Mouse (Mus musculus) myocyte (in vitro differentiated cells): ENCODE data around the gene Emc4. TPM values are rescaled to one million over a fixed set of nuclear protein-coding genes. Genes with fewer than 3 reads are reported as not detected.

Experiments used
- H3K27me3 ChIP-seq: one replicate; pipeline ENCODE4 v1.6.1; 2011; ENCODE audit not compliant: control insufficient read depth, insufficient read depth, insufficient read length
- H3K36me3 ChIP-seq: one replicate; pipeline ENCODE4 v1.6.1; 2011; ENCODE audit not compliant: control insufficient read depth, insufficient read depth
- H3K4me2 ChIP-seq: one replicate; pipeline ENCODE4 v1.6.1; 2011; ENCODE audit warnings: low read depth, control low read depth
- H3K4me3 ChIP-seq: one replicate; pipeline ENCODE4 v1.5.1; 2011; ENCODE audit warnings: mild to moderate bottlenecking, control low read depth, moderate library complexity
- H3K79me2 ChIP-seq: one replicate; pipeline ENCODE4 v1.6.1; 2011; ENCODE audit not compliant: control insufficient read depth, insufficient read depth
- H3ac ChIP-seq: one replicate; pipeline ENCODE4 v1.6.1; 2011; ENCODE audit not compliant: control insufficient read depth, insufficient read length
- CEBPB ChIP-seq: IDR thresholded peaks from 2 replicates; pipeline ENCODE4 v1.6.1; 2011; ENCODE audit warnings: mild to moderate bottlenecking, moderate library complexity; ENCODE audit not compliant: poor library complexity, insufficient read depth, severe bottlenecking
- E2F4 ChIP-seq: IDR thresholded peaks from one replicate; pipeline ENCODE4 v1.6.1; 2011; ENCODE audit warnings: mild to moderate bottlenecking, control low read depth, moderate library complexity; ENCODE audit not compliant: insufficient read depth
- MAX ChIP-seq: IDR thresholded peaks from one replicate; pipeline ENCODE4 v1.6.1; 2011; ENCODE audit warnings: low read depth, mild to moderate bottlenecking, control low read depth
- MYOD1 ChIP-seq, 3 experiments: IDR thresholded peaks; one replicate each; pipeline ENCODE4 v1.6.1; 2011; ENCODE audit warnings: control low read depth in 2 of 3, low read depth in 2 of 3, mild to moderate bottlenecking in 2 of 3, moderate library complexity in 1 of 3; ENCODE audit not compliant: insufficient read length in 2 of 3, control insufficient read depth in 1 of 3
- MYOG ChIP-seq, 3 experiments: IDR thresholded peaks; one replicate each; pipeline ENCODE4 v1.6.1; 2011; ENCODE audit warnings: control low read depth in 2 of 3, low read depth in 2 of 3, mild to moderate bottlenecking in 2 of 3; ENCODE audit not compliant: insufficient read length in 2 of 3, control insufficient read depth in 1 of 3, insufficient read depth in 1 of 3
- POLR2A ChIP-seq: IDR thresholded peaks from one replicate; pipeline ENCODE4 v1.6.1; 2011; ENCODE audit warnings: low read depth, mild to moderate bottlenecking, control low read depth, moderate library complexity; ENCODE audit not compliant: insufficient read length
- POLR2AphosphoS2 ChIP-seq: IDR thresholded peaks from one replicate; pipeline ENCODE4 v1.6.1; 2011; ENCODE audit warnings: low read depth, control low read depth; ENCODE audit not compliant: insufficient read length
- REST ChIP-seq: IDR thresholded peaks from one replicate; pipeline ENCODE4 v1.6.1; 2011; ENCODE audit warnings: mild to moderate bottlenecking, control low read depth, moderate library complexity; ENCODE audit not compliant: insufficient read depth, insufficient read length
- SRF ChIP-seq: IDR thresholded peaks from one replicate; pipeline ENCODE4 v1.6.1; 2011; ENCODE audit warnings: low read depth; ENCODE audit not compliant: control insufficient read depth, insufficient read length
- TCF12 ChIP-seq: IDR thresholded peaks from one replicate; pipeline ENCODE4 v1.6.1; 2011; ENCODE audit warnings: mild to moderate bottlenecking, control low read depth; ENCODE audit not compliant: poor library complexity, insufficient read depth, severe bottlenecking
- TCF3 ChIP-seq: IDR thresholded peaks from one replicate; pipeline ENCODE4 v1.6.1; 2011; ENCODE audit warnings: low read depth, control low read depth; ENCODE audit not compliant: insufficient read length
- USF1 ChIP-seq: IDR thresholded peaks from one replicate; pipeline ENCODE4 v1.6.1; 2011; ENCODE audit warnings: low read depth, mild to moderate bottlenecking, control low read depth, moderate library complexity
- polyA plus RNA-seq: library from polyadenylated mRNA; unstranded; fragments of >200 nt; fragmentation: generic; extraction: Trizol; gene quantifications from one replicate; pipeline ENCODE4 v1.2.1, GENCODE M21; 2012; ENCODE audit warnings: missing spikeins

Emc4 gene
- polyA plus RNA-seq: 184 TPM

DNA sequence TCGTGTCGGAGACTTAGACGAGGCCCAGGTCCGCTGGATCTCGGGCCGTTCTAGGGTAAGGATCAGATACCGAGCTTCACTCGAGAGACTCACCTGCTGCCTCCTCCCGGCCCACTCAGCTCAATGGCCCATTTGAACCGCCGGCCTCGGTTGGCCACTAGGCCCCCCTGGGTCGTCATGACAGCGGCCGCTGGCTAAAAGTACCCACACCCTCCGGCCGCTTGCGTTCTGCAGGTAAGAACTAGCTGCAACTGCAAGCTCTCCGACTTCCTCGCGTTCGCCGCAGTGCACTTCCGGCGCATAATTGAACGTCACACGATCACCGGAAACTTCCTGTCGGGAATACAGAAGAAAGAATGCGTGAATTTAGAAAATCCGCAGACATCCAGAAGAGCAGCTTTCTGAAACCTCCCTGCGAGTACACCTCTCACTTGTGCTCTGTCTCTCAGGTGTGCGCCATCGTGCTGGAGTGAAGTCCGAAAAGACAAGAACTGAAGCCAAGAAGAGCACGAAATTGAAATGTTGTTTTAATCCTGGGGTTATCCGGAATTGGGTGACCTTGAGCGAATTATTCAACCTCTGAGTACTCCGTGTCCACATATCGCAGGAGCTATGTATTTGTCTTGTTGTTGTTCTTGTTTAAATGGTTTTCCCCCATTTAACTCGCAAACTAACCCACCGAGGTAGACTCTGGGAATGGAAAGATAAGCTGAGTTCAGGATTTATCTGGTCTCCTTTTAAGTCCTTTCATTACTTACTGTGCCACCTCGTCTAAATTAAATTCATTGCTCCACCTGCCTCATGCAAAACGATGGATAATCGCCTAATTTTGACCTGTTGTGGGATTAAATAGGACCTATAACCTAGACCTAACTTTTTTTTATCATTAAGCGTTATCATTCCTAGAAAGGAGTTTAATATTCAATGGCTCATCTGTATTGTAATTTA is at the start of gene Emc4:
Gene Emc4 (minus strand): TSS at position 302 of the 948 bp plus-strand sequence.
- Histone ChIP-seq H3K27me3 (no peaks in the 10 kb centered on the region), H3K4me3 (peak within 1 kb of the TSS; percentile 80), H3K36me3 (peaks cover 14% of the 10 kb centered on the region), H3K79me2 (peaks cover 24% of the 10 kb centered on the region), H3K4me2 (peak within 1 kb of the TSS; percentile 89), H3ac (peak within 1 kb of the TSS; percentile 59)
- no peak for TF ChIP-seq TCF3
- no peak for TF ChIP-seq REST
- peak; percentile 54 for TF ChIP-seq POLR2AphosphoS2
- TF ChIP-seq E2F4: no peak
- TF ChIP-seq POLR2A: peak; percentile 61
- no peak for TF ChIP-seq MYOD1 (IDR thresholded peaks at IDR 0.05; ENCODE audit: control insufficient read depth in 1 of 3, insufficient read length in 2 of 3, low read depth in 2 of 3)
- no peak for TF ChIP-seq SRF
- TF ChIP-seq MYOG (IDR thresholded peaks at IDR 0.05; ENCODE audit: control insufficient read depth in 1 of 3, insufficient read depth in 1 of 3, insufficient read length in 2 of 3, low read depth in 2 of 3): no peak
- TF ChIP-seq MAX: no peak

DNA sequence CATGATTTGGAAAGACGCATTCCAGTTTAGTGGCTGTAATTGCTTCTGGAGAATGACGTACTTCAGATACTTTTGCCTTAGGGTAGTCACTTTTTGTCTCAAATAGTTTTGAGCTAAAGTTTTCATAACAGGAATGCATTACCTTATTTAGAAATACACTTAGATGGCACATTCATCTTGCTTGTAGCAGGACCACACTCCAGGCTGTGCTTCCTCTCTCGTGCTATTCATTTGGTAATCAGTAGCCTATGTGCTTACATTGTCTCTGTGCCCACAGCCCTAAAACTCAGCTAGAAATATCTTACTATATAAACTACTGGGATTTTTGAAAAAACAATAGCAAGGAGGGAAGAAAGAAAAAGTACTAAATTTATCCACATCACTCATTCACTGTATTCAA is 39.2 kb upstream of the Emc4 start:
- H3K36me3 ChIP-seq: peaks cover 55% of the 10 kb centered on the region

DNA sequence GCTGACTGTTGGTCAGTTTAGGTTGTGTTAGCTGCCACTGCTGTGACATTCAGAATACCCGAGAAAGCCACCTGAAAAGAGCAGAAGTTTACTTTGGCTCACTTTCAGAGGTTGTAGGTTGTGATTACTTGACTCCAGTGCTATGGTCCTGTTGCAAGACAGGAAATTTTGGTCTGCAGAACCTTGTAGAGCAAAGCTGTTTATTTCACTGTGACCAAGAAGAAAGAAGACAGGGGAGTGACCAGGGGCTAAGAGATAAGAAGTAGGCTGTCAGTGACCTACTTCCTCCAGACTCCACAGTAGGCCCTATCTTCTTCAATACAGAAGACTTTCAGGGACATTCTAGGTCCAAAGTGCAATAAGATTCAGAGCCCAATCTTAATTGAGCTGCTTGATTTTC is 28.8 kb upstream of the Emc4 start:
- no peak overlapping the region for H3K4me3 ChIP-seq
- no peaks in the 10 kb centered on the region for H3K36me3 ChIP-seq
- TF ChIP-seq TCF12 (no peak), TCF3 (no peak), E2F4 (no peak), SRF (no peak), MYOG (IDR thresholded peaks at IDR 0.05; ENCODE audit: control insufficient read depth in 1 of 3, insufficient read depth in 1 of 3, insufficient read length in 2 of 3, low read depth in 2 of 3) (no peak), REST (no peak), POLR2AphosphoS2 (no peak), POLR2A (no peak), USF1 (no peak), MYOD1 (IDR thresholded peaks at IDR 0.05; ENCODE audit: control insufficient read depth in 1 of 3, insufficient read length in 2 of 3, low read depth in 2 of 3) (no peak), CEBPB (no peak), MAX (no peak)
- no peak overlapping the region for H3ac ChIP-seq
- peaks cover 98% of the 10 kb centered on the region for H3K79me2 ChIP-seq
- H3K27me3 ChIP-seq: no peaks in the 10 kb centered on the region
- no peak overlapping the region for H3K4me2 ChIP-seq

More for the DNA sequence above, 39.2 kb upstream of the Emc4 start:
- Histone ChIP-seq H3K4me2 (no peak overlapping the region), H3K4me3 (no peak overlapping the region), H3ac (no peak overlapping the region), H3K79me2 (peaks cover 32% of the 10 kb centered on the region), H3K27me3 (no peaks in the 10 kb centered on the region)
- TF ChIP-seq E2F4 (no peak), TCF3 (no peak), MYOG (IDR thresholded peaks at IDR 0.05; ENCODE audit: control insufficient read depth in 1 of 3, insufficient read depth in 1 of 3, insufficient read length in 2 of 3, low read depth in 2 of 3) (no peak), SRF (no peak), TCF12 (no peak), MAX (no peak), REST (no peak), POLR2AphosphoS2 (no peak), USF1 (no peak), MYOD1 (IDR thresholded peaks at IDR 0.05; ENCODE audit: control insufficient read depth in 1 of 3, insufficient read length in 2 of 3, low read depth in 2 of 3) (no peak), POLR2A (no peak), CEBPB (no peak)

DNA sequence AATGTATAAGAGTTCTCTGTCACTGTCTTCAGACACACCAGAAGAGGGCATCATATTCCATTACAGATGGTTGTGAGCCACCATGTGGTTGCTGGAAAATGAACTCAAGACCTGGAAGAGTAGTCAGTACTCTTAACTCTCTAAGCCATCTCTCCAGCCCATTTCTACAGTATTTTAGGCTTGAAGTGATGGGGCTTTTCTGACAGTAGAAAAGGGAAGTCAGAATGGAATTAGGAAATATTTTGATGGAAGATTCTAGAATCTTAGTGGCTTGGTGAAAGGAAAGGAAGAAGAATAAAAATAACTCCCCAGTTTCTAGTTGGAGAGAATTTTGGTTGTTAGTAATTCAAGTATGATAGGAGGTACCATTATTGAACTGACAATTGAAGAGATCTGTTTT is 26.1 kb upstream of the Emc4 start:
- H3K4me3 ChIP-seq: no peak overlapping the region
- H3K79me2 ChIP-seq: peaks cover 98% of the 10 kb centered on the region
- H3K4me2 ChIP-seq: no peak overlapping the region
- TF ChIP-seq TCF3: no peak
- no peak for TF ChIP-seq TCF12
- TF ChIP-seq SRF: no peak
- no peak for TF ChIP-seq CEBPB
- H3K27me3 ChIP-seq: no peaks in the 10 kb centered on the region
- H3ac ChIP-seq: no peak overlapping the region
- no peaks in the 10 kb centered on the region for H3K36me3 ChIP-seq

DNA sequence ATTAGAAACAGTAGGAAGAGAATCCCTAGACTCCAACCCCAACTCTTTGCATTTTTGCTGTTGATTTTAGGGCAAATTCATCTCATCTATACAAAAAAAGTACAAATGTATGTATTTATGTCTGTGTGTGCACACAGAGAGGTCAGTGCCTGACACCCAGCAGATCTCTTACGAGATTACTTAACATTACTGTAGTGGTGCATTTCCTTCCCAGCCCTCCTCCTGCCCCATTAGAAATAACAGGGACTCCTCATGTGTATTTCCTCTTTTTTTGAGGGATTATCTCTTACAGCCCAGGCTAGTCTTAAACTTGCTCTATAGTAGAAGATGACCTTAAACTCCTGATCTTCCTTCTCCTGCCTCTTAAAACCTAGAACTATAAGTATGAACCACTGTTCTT is 24.9 kb upstream of the Emc4 start:
- H3K79me2 ChIP-seq: peaks cover 98% of the 10 kb centered on the region
- H3ac ChIP-seq: no peak overlapping the region
- no peak overlapping the region for H3K4me3 ChIP-seq
- TF ChIP-seq TCF12 (no peak), TCF3 (no peak), MAX (no peak), POLR2A (no peak), USF1 (no peak), SRF (no peak), CEBPB (no peak)
- no peak overlapping the region for H3K4me2 ChIP-seq
- H3K27me3 ChIP-seq: no peaks in the 10 kb centered on the region
- no peaks in the 10 kb centered on the region for H3K36me3 ChIP-seq
